Mouse (Mus musculus): ENCODE data around the gene Rps3.
"Not testable (repeated sequence)": the region's sequence is repeated elsewhere in the genome, so short reads cannot be mapped to it uniquely, and the experiment has no call there.

Gene Rps3

GRCm38 (mm10) chr7:99483271-99483923 lies at the start of gene Rps3:
Gene Rps3, minus strand, starts transcription at chr7:99483738.
- peak; percentile 95 for DNase-seq (ENCODE audit: low read depth, low spot score)

GRCm38 (mm10) chr7:99532526-99532925 lies 49.0 kb upstream of the Rps3 start:
- no peak for DNase-seq (ENCODE audit: low read depth, low spot score)

- no peak for DNase-seq (ENCODE audit: low read depth, low spot score)
Observed at GRCm38 (mm10) chr7:99531408-99531970, 48.0 kb upstream of the Rps3 start.

- no peak for DNase-seq (ENCODE audit: low read depth, low spot score)
Observed at GRCm38 (mm10) chr7:99529410-99529809, 45.9 kb upstream of the Rps3 start.

GRCm38 (mm10) chr7:99528547-99528946 lies 45.0 kb upstream of the Rps3 start:
- DNase-seq (ENCODE audit: low read depth, low spot score) = no peak

GRCm38 (mm10) chr7:99523837-99524236 lies 40.3 kb upstream of the Rps3 start:
- DNase-seq (ENCODE audit: low read depth, low spot score) = no peak

GRCm38 (mm10) chr7:99523121-99523520 lies 39.6 kb upstream of the Rps3 start:
- no peak for DNase-seq (ENCODE audit: low read depth, low spot score)

GRCm38 (mm10) chr7:99518954-99519644 lies 35.6 kb upstream of the Rps3 start:
- DNase-seq (ENCODE audit: low read depth, low spot score) = no peak

GRCm38 (mm10) chr7:99516814-99517157 lies 33.2 kb upstream of the Rps3 start:
- DNase-seq (ENCODE audit: low read depth, low spot score) = no peak

GRCm38 (mm10) chr7:99516092-99516813 lies 32.7 kb upstream of the Rps3 start:
- no peak for DNase-seq (ENCODE audit: low read depth, low spot score)

- no peak for DNase-seq (ENCODE audit: low read depth, low spot score)
Observed at GRCm38 (mm10) chr7:99510087-99510501, 26.6 kb upstream of the Rps3 start.

GRCm38 (mm10) chr7:99508187-99508586 lies 24.6 kb upstream of the Rps3 start:
- not testable (repeated sequence) for DNase-seq (ENCODE audit: low read depth, low spot score)

- DNase-seq (ENCODE audit: low read depth, low spot score) = no peak
Observed at GRCm38 (mm10) chr7:99504556-99504955, 21.0 kb upstream of the Rps3 start.

- DNase-seq (ENCODE audit: low read depth, low spot score) = no peak
Observed at GRCm38 (mm10) chr7:99501148-99501547, 17.6 kb upstream of the Rps3 start.

GRCm38 (mm10) chr7:99500655-99501054 lies 17.1 kb upstream of the Rps3 start:
- DNase-seq (ENCODE audit: low read depth, low spot score) = no peak

- peak; percentile 64 for DNase-seq (ENCODE audit: low read depth, low spot score)
Observed at GRCm38 (mm10) chr7:99500201-99500600, 16.7 kb upstream of the Rps3 start.

GRCm38 (mm10) chr7:99499128-99499527 lies 15.6 kb upstream of the Rps3 start:
- DNase-seq (ENCODE audit: low read depth, low spot score) = no peak

- no peak for DNase-seq (ENCODE audit: low read depth, low spot score)
Observed at GRCm38 (mm10) chr7:99489708-99490107, 6.2 kb upstream of the Rps3 start.

- no peak for DNase-seq (ENCODE audit: low read depth, low spot score)
Observed at GRCm38 (mm10) chr7:99484679-99485078, 1.1 kb upstream of the Rps3 start.

GRCm38 (mm10) chr7:99483924-99484319 lies 384 bp upstream of the Rps3 start:
- no peak for DNase-seq (ENCODE audit: low read depth, low spot score)

- no peak for DNase-seq (ENCODE audit: low read depth, low spot score)
Observed at GRCm38 (mm10) chr7:99482637-99483036, 901 bp downstream of the Rps3 start.

- DNase-seq (ENCODE audit: low read depth, low spot score) = no peak
Observed at GRCm38 (mm10) chr7:99477235-99477634, 6.3 kb downstream of the Rps3 start.

Data from embryo, embryonic 11.5 days (tissue).